Mouse (Mus musculus): ENCODE measurements around the gene Meis1. TPM values are rescaled to one million over a fixed set of nuclear protein-coding genes. Genes with fewer than 3 reads are reported as not detected.

The Meis1 gene
- polyA plus RNA-seq, 1 experiment = 68.8 TPM

DNA sequence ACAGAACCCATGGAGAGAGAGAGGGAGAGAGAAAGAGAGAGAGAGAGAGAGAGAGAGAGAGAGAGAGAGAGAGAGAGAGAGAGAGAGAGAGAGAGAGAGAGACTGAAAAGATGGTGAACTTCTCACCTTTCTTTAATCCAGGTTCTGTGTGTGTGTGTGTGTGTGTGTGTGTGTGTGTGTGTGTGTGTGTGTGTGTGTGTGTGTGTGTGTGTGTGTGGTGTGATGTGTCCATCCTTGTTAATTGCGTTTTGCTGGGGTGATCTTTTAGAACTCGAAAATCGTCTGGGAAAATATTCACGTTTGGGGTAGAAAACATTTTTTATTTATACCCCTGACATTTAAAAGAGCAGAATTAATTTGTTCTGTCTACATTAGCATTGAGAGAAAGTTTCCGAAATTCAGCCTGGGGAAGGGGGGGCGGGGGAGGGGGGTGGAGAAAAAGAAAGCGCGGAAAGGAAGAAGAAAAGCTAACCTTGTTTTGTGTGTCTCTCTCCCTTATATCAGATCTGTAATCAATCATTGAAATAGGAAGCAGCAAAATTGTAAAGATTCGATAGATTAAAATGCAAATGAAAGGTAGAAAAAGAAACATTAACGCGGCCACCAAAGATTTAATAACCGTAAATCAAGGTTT is 146.6 kb downstream of the Meis1 start:
- TF ChIP-seq POLR2A (IDR thresholded peaks at IDR 0.05; ENCODE audit: borderline replicate concordance, extremely low read depth, insufficient read depth, insufficient read length, poor library complexity, severe bottlenecking) = no peak
- TF ChIP-seq CTCF (IDR thresholded peaks at IDR 0.05; ENCODE audit: borderline replicate concordance, extremely low read depth, insufficient read depth, insufficient read length) = no peak
- peak; percentile 41 for DNase-seq (ENCODE audit: low read depth)

DNA sequence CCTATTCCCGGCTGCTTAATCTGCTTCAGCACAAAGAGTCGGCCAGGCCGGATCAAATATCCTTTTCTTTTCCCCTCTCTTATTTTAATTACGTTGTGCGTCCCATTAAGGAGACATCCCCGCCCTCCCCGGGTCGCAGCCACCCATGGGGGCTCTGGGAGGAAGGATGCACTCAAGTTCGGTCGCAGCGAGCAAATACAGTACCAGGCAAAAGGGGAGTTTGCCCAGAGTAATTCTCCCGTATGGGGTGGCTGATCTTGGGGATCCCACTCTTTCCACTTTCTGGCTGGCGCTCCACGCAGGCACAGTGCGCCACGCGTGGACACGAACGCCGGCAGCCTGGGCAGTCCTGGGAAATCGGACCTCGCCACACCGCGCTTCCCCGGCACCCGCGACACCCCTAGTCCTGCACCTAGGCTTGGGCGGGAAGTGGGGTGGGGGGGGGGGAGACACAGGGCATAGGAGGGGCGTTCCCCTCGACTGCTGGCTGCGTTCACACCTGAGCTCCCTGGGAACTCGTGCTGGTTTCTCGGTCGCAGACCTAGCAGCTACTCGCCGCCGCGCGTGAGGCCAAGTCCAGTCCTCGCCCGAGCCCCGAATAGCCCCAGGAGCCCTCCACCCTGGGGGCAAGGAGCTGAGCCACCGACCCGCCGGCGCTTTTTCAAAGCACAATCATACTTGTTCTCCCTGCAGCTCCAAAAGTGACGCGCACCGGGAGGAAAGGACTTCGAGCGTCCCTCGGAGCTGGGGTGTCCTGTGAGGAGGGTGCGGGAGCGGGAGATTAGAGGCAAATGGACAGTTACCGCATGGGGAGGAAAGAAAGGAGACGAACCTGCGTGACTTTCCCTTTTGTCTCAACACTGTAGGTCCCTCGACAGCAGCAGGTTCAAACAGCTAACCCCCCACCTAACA is 147.4 kb downstream of the Meis1 start:
- TF ChIP-seq POLR2A (IDR thresholded peaks at IDR 0.05; ENCODE audit: borderline replicate concordance, extremely low read depth, insufficient read depth, insufficient read length, poor library complexity, severe bottlenecking) = no peak
- no peak for TF ChIP-seq CTCF (IDR thresholded peaks at IDR 0.05; ENCODE audit: borderline replicate concordance, extremely low read depth, insufficient read depth, insufficient read length)
- peak; percentile 60 for DNase-seq (ENCODE audit: low read depth)

DNA sequence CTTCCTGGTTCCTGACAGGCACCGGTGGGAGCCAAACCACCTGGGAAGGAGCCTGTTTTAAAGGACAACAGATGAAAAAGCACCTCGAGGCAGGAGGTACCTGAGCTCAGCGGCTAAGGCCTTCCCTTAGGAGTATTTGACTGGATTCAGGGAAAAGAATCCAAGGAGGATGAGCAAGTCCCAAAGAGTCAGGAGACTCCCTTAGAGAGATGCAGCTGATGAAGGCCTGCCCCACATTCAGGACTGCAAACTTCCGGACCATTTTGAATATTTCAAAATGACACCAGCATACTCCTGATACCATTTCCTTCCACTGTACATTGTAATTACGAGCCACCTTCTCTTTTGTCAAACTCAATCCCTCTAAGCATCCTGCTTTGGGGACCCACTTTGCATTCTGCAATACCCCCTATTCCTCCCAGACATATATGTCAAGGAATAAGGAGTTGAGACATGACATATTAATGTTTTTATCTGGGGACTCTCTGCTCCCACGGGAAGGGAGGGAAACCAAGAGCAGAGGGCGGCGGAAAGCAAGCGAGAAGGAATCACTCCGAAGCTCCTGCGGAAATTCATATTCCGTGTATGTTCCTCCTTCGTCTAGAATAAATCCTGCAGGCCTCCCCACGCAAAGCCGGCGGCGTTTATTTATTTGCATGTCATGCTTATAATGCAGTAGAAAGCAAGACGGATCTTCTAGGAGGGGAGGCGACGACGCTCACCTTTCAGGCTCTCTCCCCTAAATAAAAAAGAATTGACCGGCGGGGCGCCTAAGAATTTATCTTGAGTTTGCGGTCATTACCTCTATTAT is 148.5 kb downstream of the Meis1 start:
- no peak for TF ChIP-seq CTCF (IDR thresholded peaks at IDR 0.05; ENCODE audit: borderline replicate concordance, extremely low read depth, insufficient read depth, insufficient read length)
- DNase-seq (ENCODE audit: low read depth) = peak; percentile 54

DNA sequence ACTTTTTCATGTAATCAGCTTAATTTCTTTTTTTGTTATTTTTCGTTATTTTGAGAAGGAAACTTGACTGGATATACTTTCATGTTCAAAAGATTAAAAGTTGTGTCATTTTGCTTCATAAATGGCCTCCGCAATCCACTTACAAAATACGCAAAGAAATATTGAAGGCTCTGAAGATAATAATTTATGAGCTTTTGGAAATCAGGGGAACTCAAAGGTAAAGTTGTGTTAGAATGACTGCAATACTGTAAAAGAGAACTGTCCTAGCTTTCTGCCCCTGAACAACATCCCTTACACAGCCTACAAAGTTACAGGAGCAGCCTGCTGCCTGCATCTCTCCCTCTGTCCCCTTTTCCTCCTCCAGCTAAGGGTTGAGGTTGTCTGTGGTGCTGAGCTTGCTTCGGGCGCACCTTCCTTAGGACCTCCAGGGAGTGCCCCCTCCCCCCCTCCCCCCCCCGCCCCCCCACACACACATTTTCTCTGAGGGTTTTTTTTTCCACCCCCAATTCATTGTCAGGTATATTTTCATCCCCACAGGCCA is 149.3 kb downstream of the Meis1 start:
- TF ChIP-seq CTCF (IDR thresholded peaks at IDR 0.05; ENCODE audit: borderline replicate concordance, extremely low read depth, insufficient read depth, insufficient read length) = no peak
- TF ChIP-seq POLR2A (IDR thresholded peaks at IDR 0.05; ENCODE audit: borderline replicate concordance, extremely low read depth, insufficient read depth, insufficient read length, poor library complexity, severe bottlenecking) = no peak
- DNase-seq (ENCODE audit: low read depth) = no peak

DNA sequence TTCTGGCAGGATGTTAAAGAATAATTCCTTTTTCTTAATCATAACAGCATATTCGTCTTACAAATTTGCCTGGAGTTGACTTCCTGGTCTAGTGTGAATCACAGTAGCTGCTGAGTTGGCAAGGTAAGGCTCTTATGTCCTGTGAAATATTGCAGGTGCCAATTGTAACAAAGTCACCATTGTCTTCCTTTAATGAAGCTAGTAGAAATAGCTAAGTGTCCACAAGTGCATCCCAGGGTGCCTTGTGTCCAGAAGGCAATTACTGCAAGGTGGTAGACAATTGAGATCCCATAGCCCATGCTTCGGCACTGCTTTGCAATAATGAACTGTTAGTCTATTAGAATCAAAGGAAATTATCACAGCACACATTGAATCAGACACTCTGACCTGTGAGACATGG is 151.1 kb downstream of the Meis1 start:
- no peak for DNase-seq (ENCODE audit: low read depth)
- no peak for TF ChIP-seq CTCF (IDR thresholded peaks at IDR 0.05; ENCODE audit: borderline replicate concordance, extremely low read depth, insufficient read depth, insufficient read length)
- no peak for TF ChIP-seq POLR2A (IDR thresholded peaks at IDR 0.05; ENCODE audit: borderline replicate concordance, extremely low read depth, insufficient read depth, insufficient read length, poor library complexity, severe bottlenecking)

DNA sequence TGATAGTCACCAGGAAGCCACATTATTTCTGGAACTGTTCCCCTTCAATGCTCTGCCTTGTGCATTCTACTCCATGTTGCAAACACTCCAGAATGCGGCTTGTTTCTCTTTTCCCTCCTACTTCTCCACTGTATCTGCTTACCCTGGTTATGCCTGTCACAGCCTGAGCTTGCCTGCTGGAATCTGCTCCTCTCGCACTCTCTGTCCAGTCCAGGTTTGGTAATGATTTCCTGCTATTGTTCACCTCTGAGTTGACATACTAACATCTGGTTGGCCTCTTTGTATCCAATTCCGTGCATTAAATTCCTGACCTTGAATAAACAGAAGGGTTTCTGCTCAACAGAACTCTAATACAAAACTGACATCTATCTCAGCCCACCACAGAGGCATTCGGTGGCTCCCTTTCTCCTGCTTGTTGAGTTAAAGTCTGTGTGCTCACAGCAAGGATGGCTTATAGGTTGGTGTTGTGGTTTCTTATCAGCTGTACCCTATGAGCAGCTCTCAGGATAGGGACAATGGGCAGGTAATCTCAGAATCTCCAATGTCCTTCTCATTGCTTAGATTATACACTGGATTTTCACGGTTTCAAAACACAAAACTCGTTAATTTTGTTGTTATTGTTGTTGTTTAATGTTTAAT is 152.5 kb downstream of the Meis1 start:
- no peak for DNase-seq (ENCODE audit: low read depth)
- TF ChIP-seq CTCF (IDR thresholded peaks at IDR 0.05; ENCODE audit: borderline replicate concordance, extremely low read depth, insufficient read depth, insufficient read length) (no peak), POLR2A (IDR thresholded peaks at IDR 0.05; ENCODE audit: borderline replicate concordance, extremely low read depth, insufficient read depth, insufficient read length, poor library complexity, severe bottlenecking) (no peak)

DNA sequence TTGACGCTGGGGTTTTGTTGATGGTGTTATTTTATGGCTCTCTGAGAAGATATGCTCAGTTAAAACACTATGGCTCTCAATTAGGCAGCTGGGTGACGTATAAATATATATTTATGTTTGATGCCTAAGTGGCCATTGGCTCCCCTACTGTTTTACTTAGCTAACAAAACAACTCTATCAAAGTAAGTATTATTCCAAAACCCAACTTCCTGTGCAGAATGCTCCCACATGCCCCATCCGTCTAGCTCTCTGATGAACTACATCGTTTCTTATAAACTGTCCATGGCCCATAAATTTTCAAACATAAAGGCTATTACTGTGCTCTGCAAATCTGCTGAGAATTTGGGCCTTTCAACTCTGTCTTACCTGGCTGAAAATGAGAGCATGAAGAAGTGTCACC is 168.0 kb downstream of the Meis1 start:
- no peak for TF ChIP-seq POLR2A (IDR thresholded peaks at IDR 0.05; ENCODE audit: borderline replicate concordance, extremely low read depth, insufficient read depth, insufficient read length, poor library complexity, severe bottlenecking)
- no peak for TF ChIP-seq CTCF (IDR thresholded peaks at IDR 0.05; ENCODE audit: borderline replicate concordance, extremely low read depth, insufficient read depth, insufficient read length)
- DNase-seq (ENCODE audit: low read depth) = no peak

DNA sequence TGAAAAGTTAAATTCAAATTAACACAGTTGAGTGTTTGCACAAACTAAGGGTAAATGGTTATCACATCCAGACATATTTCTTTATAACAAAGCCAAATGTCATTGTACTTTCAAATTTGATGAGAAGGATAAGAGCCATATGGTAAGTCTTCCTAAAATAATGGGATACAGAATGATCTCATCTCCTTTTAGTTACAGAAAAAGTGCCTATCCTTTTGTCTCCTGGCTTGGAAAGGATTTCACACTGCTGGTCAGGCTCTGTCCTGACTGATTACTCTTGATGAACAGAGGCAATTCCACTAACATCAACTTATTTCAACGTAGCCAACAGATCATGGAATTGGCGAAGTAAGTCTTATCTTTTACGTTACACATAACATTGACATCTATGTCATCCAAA is 171.1 kb downstream of the Meis1 start:
- TF ChIP-seq POLR2A (IDR thresholded peaks at IDR 0.05; ENCODE audit: borderline replicate concordance, extremely low read depth, insufficient read depth, insufficient read length, poor library complexity, severe bottlenecking) (no peak), CTCF (IDR thresholded peaks at IDR 0.05; ENCODE audit: borderline replicate concordance, extremely low read depth, insufficient read depth, insufficient read length) (no peak)
- no peak for DNase-seq (ENCODE audit: low read depth)

DNA sequence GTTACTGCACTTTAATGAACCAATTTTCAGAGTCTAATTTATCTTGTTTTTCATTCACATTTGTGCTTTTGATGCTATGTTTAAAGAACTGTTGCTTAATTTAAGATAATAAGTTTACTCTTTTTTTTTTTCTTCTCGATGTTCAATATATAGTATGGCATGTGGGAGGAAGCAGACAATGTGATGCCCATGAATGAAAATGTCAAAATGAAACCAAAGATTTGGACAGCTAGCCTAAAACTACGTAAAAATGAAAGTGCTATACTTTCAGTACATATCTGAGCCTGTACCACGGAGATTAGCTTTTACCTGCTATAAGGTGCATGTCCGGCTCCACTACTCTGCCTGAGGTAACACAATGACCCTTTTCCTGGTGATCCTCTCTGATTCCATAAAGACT is 172.3 kb downstream of the Meis1 start:
- no peak for DNase-seq (ENCODE audit: low read depth)
- TF ChIP-seq POLR2A (IDR thresholded peaks at IDR 0.05; ENCODE audit: borderline replicate concordance, extremely low read depth, insufficient read depth, insufficient read length, poor library complexity, severe bottlenecking) (no peak), CTCF (IDR thresholded peaks at IDR 0.05; ENCODE audit: borderline replicate concordance, extremely low read depth, insufficient read depth, insufficient read length) (no peak)

DNA sequence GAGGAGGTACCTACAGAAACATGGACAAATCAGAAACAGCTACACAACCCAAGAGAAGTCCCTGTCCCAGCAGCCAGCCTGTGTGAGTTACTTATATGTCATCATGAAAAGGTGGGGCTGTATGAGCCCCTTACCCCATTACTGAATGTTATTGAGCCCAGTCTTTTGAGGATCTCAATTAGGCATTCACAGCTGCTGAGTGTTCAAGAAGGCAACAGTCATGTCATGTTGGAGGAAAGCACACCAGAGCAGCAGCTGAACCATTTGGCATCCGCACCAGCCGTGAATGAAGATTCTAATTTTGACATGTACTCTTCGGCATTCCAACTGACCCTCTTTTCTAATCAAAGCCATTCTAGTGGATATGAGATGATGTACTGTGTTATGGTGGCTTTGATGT is 172.9 kb downstream of the Meis1 start:
- peak; percentile 11 for DNase-seq (ENCODE audit: low read depth)

More for the DNA sequence above, 172.9 kb downstream of the Meis1 start:
- TF ChIP-seq CTCF (IDR thresholded peaks at IDR 0.05; ENCODE audit: borderline replicate concordance, extremely low read depth, insufficient read depth, insufficient read length) (no peak), POLR2A (IDR thresholded peaks at IDR 0.05; ENCODE audit: borderline replicate concordance, extremely low read depth, insufficient read depth, insufficient read length, poor library complexity, severe bottlenecking) (no peak)
